Mouse (Mus musculus) brain, embryonic 14.5 days (tissue): ENCODE data around the gene D630045J12Rik.

Source experiments
- CTCF ChIP-seq: fragments of 200-500 bp; IDR thresholded peaks from 2 replicates; pipeline ENCODE4 v1.5.1; 2012; ENCODE audit warnings: inconsistent platforms, mild to moderate bottlenecking, moderate library complexity, borderline replicate concordance; ENCODE audit not compliant: insufficient read depth, insufficient read length; ENCODE audit errors: extremely low read depth
- POLR2A ChIP-seq: fragments of 200-500 bp; IDR thresholded peaks from 2 replicates; pipeline ENCODE4 v1.6.1; 2012; ENCODE audit warnings: mild to moderate bottlenecking, inconsistent platforms, borderline replicate concordance; ENCODE audit not compliant: poor library complexity, insufficient read depth, insufficient read length, severe bottlenecking; ENCODE audit errors: extremely low read depth

DNA sequence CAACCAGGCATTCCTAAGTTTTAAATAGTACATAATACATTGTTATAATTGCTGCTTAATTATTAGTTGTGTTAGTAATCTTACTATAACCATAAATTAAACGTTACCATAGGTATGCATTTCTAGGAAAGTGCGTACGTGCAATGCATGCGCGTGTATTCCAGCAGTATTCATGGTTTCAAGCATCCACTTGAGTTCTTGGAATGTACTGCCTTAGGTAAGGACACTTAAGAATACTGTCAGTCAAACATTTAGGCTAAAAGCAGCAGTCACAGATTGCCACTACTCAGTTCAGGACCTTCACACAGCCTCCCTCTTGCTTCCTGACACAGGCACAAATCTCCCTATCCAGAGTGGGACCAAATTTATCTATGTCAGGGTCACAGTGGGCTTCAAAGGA, 145.4 kb downstream of the D630045J12Rik start:
- TF ChIP-seq CTCF (no peak), POLR2A (no peak)
